Mouse (Mus musculus) bone marrow, adult 2 months (tissue): ENCODE data around the gene Sh3bgrl2.

Experiments
- CTCF ChIP-seq: fragments of 200-500 bp; IDR thresholded peaks from 2 replicates; pipeline ENCODE4 v1.5.1; 2011; ENCODE audit warnings: low read length, control low read depth; ENCODE audit not compliant: control insufficient read depth, insufficient read depth
- POLR2A ChIP-seq: fragments of 200-500 bp; IDR thresholded peaks from 2 replicates; pipeline ENCODE4 v1.6.1; 2011; ENCODE audit warnings: low read depth, mild to moderate bottlenecking, control low read depth, low read length, borderline replicate concordance; ENCODE audit not compliant: control insufficient read depth

DNA sequence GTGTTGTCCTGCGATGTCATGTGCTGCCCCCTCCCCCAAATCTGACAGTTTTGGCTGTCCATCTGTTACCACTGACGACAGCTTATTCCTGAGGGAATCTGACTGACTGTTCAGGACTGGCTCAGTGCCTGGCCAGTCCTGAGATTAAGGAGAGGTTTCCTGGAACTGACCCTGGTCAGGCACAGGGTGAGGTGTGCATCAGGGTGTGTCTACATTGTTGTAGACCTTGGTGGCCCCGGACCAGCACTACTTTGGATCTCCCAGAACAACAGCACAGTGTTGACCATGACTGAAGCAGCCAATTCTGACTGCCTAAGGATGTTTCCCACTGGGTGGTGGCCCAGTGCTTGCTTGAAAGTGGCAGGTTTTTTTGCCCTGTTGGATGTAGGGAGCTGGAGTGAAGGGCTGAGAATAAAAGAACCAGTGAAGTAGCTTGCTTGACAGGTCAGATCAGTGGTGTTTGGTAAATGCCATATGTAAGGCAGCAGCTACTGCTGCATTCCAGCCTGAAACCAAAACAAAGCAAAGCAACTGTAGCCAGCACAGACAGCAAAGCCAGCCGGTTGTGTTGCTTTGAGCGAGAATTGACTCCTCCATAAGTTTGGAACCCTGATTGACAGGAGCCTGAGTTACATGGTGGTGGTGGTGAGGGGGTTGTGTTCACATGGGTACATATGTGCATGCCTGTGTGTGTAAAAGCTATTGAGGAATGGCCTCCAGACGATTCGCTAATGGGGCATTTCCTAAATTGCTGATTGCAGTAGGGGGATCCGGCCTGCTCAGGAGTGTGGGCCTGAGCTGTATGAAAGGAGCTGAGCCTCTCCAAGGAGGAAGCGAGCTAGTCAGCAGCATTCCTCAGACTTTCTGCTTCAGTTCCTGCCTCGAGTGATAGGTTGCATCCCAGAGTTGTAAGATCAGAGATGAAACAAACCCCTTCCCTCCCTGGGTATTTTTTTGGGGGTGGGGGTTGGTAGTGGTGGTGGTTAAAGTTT is 8.9 kb downstream of the Sh3bgrl2 start:
- no peak for TF ChIP-seq POLR2A
- no peak for TF ChIP-seq CTCF
